10 mouse cellular contexts compared by ENCODE assay signal in the genomic region with DNA sequence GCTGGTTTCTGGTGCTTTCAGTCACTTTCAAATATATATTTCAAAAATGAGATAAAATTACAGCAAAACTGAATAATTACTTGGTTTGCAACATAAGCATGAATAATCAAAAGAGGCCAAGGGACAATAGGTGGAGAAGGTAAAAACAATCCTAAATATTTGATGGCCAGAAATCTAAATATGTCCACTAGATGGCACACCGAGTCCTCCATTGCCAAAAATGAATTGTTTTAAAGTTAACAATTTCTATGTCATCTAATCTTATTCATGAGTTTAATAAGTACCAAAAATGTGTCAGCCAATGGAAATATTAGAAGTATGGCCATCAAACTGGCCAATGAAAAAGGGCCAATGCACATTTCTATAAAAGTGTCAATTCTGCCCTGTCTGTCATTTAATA.
DNase-seq lines count a peak whose midpoint lies in the region; ATAC-seq and TF ChIP-seq lines count a peak whose summit lies in the region.
"Had no signal": no experiment of that assay in that cellular context is flagged by ENCODE, and none has a peak within 500 bp of the region (broad histone marks: within the 10 kb centered on the region; RNA-seq: fewer than 3 reads in every experiment).

No protein-coding gene starts in this region.

- 59% methylated on average over 1 of the region's 1 CpGs for WGBS in forebrain, postnatal 0 days
- WGBS in forebrain, embryonic 11.5 days = 64% methylated on average over 1 of the region's 1 CpGs
- WGBS in liver, postnatal 0 days (ENCODE audit: insufficient replicate concordance) = 51% methylated on average over 1 of the region's 1 CpGs
- WGBS in liver, embryonic 12.5 days (ENCODE audit: insufficient replicate concordance) = 47% methylated on average over 1 of the region's 1 CpGs

- peak; percentile 61 for DNase-seq in forebrain, postnatal 0 days
- DNase-seq in forebrain, embryonic 11.5 days (ENCODE audit: low spot score) = no peak
- no peak for DNase-seq in liver, postnatal 0 days
- peak; percentile 18 for DNase-seq in CH12.LX (ENCODE audit: extremely low read depth)
- DNase-seq in embryo, embryonic 9.5 days (ENCODE audit: extremely low spot score) = peak; percentile 9
- no peak for DNase-seq in urinary bladder, postnatal 36 days (ENCODE audit: low spot score in 2 of 2)
- no peak for DNase-seq in right cerebral cortex, postnatal 36 days (ENCODE audit: low spot score in 2 of 2)
- DNase-seq: cerebellum, adult 8-10 months; kidney, postnatal 25 days had no signal

- TF ChIP-seq POLR2A in CH12.LX (IDR thresholded peaks at IDR 0.05; ENCODE audit: low read depth, low read length) = no peak

- H3K4me3 ChIP-seq in forebrain, postnatal 0 days (ENCODE audit: low read depth, low read length) = no peak overlapping the region
- H3K4me3 ChIP-seq in forebrain, embryonic 11.5 days (ENCODE audit: low read depth, low read length) = no peak overlapping the region
- H3K4me3 ChIP-seq in liver, postnatal 0 days (ENCODE audit: low read depth, low read length) = no peak overlapping the region
- no peak overlapping the region for H3K4me3 ChIP-seq in liver, embryonic 12.5 days
- H3K4me3 ChIP-seq in CH12.LX (replicated peaks in 1 of 3; ENCODE audit: low read depth in 2 of 3, low read length in 2 of 3, poor library complexity in 1 of 3) = no peak overlapping the region

- no peaks in the 10 kb centered on the region for H3K9me3 ChIP-seq in forebrain, postnatal 0 days (ENCODE audit: low read length)
- H3K9me3 ChIP-seq in forebrain, embryonic 11.5 days (ENCODE audit: control insufficient read depth, low read length) = no peaks in the 10 kb centered on the region
- H3K9me3 ChIP-seq in liver, postnatal 0 days (ENCODE audit: low read length) = no peaks in the 10 kb centered on the region
- H3K9me3 ChIP-seq in liver, embryonic 12.5 days (replicated peaks) = no peaks in the 10 kb centered on the region
- no peaks in the 10 kb centered on the region for H3K9me3 ChIP-seq in CH12.LX (replicated peaks; ENCODE audit: low read length)

- in situ Hi-C loops in CH12.LX (cut with MboI; ENCODE audit: low pct_ligation_motif_present, low pct_unique_long_range_greater_than_20kb, low sequenced_read_pairs) = loop anchor here (25.0 kb wide), 1 partner anchor 473 kb away; no protein-coding TSS in a partner anchor

- H3K36me3 ChIP-seq in forebrain, postnatal 0 days (ENCODE audit: insufficient read depth) = no peaks in the 10 kb centered on the region
- H3K36me3 ChIP-seq in forebrain, embryonic 11.5 days (ENCODE audit: control insufficient read depth, insufficient read depth, low read length) = no peaks in the 10 kb centered on the region
- H3K36me3 ChIP-seq in liver, postnatal 0 days (replicated peaks; ENCODE audit: insufficient read depth, low read length) = no peaks in the 10 kb centered on the region
- H3K36me3 ChIP-seq in liver, embryonic 12.5 days = no peaks in the 10 kb centered on the region
- H3K36me3 ChIP-seq in CH12.LX (replicated peaks in 1 of 2; ENCODE audit: control insufficient read depth in 1 of 2, insufficient read depth in 1 of 2, low read length in 1 of 2) = peaks cover 0 to 7% of the 10 kb centered on the region in 2 experiments

- H3K79me2 ChIP-seq in CH12.LX (replicated peaks; ENCODE audit: control insufficient read depth, extremely low read depth, insufficient read depth, poor library complexity, severe bottlenecking) = no peaks in the 10 kb centered on the region

- no peaks in the 10 kb centered on the region for H3K27me3 ChIP-seq in forebrain, postnatal 0 days (ENCODE audit: insufficient read depth, low read length)
- H3K27me3 ChIP-seq in forebrain, embryonic 11.5 days (ENCODE audit: control insufficient read depth, insufficient read depth, low read length) = no peaks in the 10 kb centered on the region
- no peaks in the 10 kb centered on the region for H3K27me3 ChIP-seq in liver, postnatal 0 days (ENCODE audit: insufficient read depth, low read length)
- H3K27me3 ChIP-seq in liver, embryonic 12.5 days (replicated peaks) = no peaks in the 10 kb centered on the region
- no peaks in the 10 kb centered on the region for H3K27me3 ChIP-seq in CH12.LX (replicated peaks)

- no peak overlapping the region for H3K9ac ChIP-seq in forebrain, postnatal 0 days
- no peak overlapping the region for H3K9ac ChIP-seq in forebrain, embryonic 11.5 days (ENCODE audit: low read length)
- no peak overlapping the region for H3K9ac ChIP-seq in liver, postnatal 0 days (replicated peaks)
- no peak overlapping the region for H3K9ac ChIP-seq in liver, embryonic 12.5 days
- no peak overlapping the region for H3K9ac ChIP-seq in CH12.LX (ENCODE audit: insufficient read depth, low read depth)

- no peak for ATAC-seq in forebrain, postnatal 0 days
- no peak for ATAC-seq in forebrain, embryonic 11.5 days (replicated peaks; ENCODE audit: low FRiP score)
- ATAC-seq in liver, postnatal 0 days = no peak
- ATAC-seq in liver, embryonic 12.5 days = no peak

- H3K4me1 ChIP-seq in forebrain, postnatal 0 days (ENCODE audit: insufficient read depth) = no peaks in the 10 kb centered on the region
- no peaks in the 10 kb centered on the region for H3K4me1 ChIP-seq in forebrain, embryonic 11.5 days (replicated peaks; ENCODE audit: control insufficient read depth, insufficient read depth, low read length)
- H3K4me1 ChIP-seq in liver, postnatal 0 days (ENCODE audit: insufficient read depth) = no peaks in the 10 kb centered on the region
- H3K4me1 ChIP-seq in liver, embryonic 12.5 days = no peaks in the 10 kb centered on the region
- H3K4me1 ChIP-seq in CH12.LX (ENCODE audit: control insufficient read depth in 1 of 2, insufficient read depth in 2 of 2) = no peaks in the 10 kb centered on the region

- dilution Hi-C loops in CH12.LX (cut with MboI; ENCODE audit: extremely low pct_ligation_motif_present, extremely low pct_unique_long_range_greater_than_20kb, low sequenced_read_pairs) = no loop called here

- H3K27ac ChIP-seq in forebrain, postnatal 0 days (ENCODE audit: low read depth, low read length) = no peak overlapping the region
- H3K27ac ChIP-seq in forebrain, embryonic 11.5 days (ENCODE audit: low read depth, low read length) = no peak overlapping the region
- no peak overlapping the region for H3K27ac ChIP-seq in liver, postnatal 0 days (ENCODE audit: low read depth)
- no peak overlapping the region for H3K27ac ChIP-seq in liver, embryonic 12.5 days
- no peak overlapping the region for H3K27ac ChIP-seq in CH12.LX (ENCODE audit: insufficient read depth, low read depth)

- H3K4me2 ChIP-seq in forebrain, postnatal 0 days (ENCODE audit: low read depth) = no peak overlapping the region
- H3K4me2 ChIP-seq in forebrain, embryonic 11.5 days (ENCODE audit: low read depth, low read length, severe bottlenecking) = no peak overlapping the region
- H3K4me2 ChIP-seq in liver, postnatal 0 days (ENCODE audit: low read depth, low read length) = no peak overlapping the region
- H3K4me2 ChIP-seq in liver, embryonic 12.5 days = no peak overlapping the region
- no peak overlapping the region for H3K4me2 ChIP-seq in CH12.LX (ENCODE audit: insufficient read depth, low read depth, poor library complexity, severe bottlenecking)

- no peak for TF ChIP-seq EP300 in liver, postnatal 0 days (IDR thresholded peaks at IDR 0.05; ENCODE audit: low read depth)
- no peak for TF ChIP-seq EP300 in CH12.LX (IDR thresholded peaks at IDR 0.05; ENCODE audit: low read length)

- peak; percentile 73 for TF ChIP-seq CTCF in forebrain, postnatal 0 days (IDR thresholded peaks at IDR 0.05; ENCODE audit: low read depth)
- TF ChIP-seq CTCF in liver, postnatal 0 days (IDR thresholded peaks at IDR 0.05; ENCODE audit: low read depth) = peak; percentile 70
- peak in 1 of 2 experiments; percentile 73; a peak in 2 of 4 replicates for TF ChIP-seq CTCF in CH12.LX (conservative IDR thresholded peaks at IDR 0.05 in 1 of 2, IDR thresholded peaks at IDR 0.05 in 1 of 2; ENCODE audit: low read depth in 2 of 2, low read length in 2 of 2)

- peak; percentile 84 for TF ChIP-seq RAD21 in CH12.LX (IDR thresholded peaks at IDR 0.05; ENCODE audit: low read depth, low read length)

TF ChIP-seq in CH12.LX, 34 proteins besides CTCF, POLR2A, EP300 and RAD21:
- no peak for TF ChIP-seq MEF2A (IDR thresholded peaks at IDR 0.05; ENCODE audit: borderline replicate concordance, low read depth, low read length)
- peak; percentile 69 for TF ChIP-seq SMC3 (IDR thresholded peaks at IDR 0.05; ENCODE audit: low read depth, low read length)

Comparison
In these comparisons a context has a peak if more than half of its experiments do, and no peak if none do; other contexts are left out.
1. DNase-seq: peak in forebrain, postnatal 0 days (single experiment), CH12.LX (single experiment) and embryo, embryonic 9.5 days (single experiment); none in forebrain, embryonic 11.5 days (single experiment), liver, postnatal 0 days (single experiment), urinary bladder, postnatal 36 days (0 of 2) and right cerebral cortex, postnatal 36 days (0 of 2).